Mouse (Mus musculus) A20 (cell line): ENCODE results near the gene Tiam2.
A peak's percentile ranks its signal among the peaks of the same experiment; 100 is the strongest.

Experiments used
- DNase-seq: peaks from one replicate; pipeline ENCODE4 v3.0.0-alpha.2; 2011; ENCODE audit warnings: low read depth, low spot score

The Tiam2 gene

GRCm38 (mm10) chr17:3326148-3326902, at the start of gene Tiam2:
Tiam2 (plus strand) TSS chr17:3326573.
- DNase-seq, result no peak

GRCm38 (mm10) chr17:3280321-3280720, 46.1 kb upstream of the Tiam2 start:
- no peak for DNase-seq

GRCm38 (mm10) chr17:3281939-3282338, 44.4 kb upstream of the Tiam2 start:
- no peak for DNase-seq

GRCm38 (mm10) chr17:3285030-3285671, 41.2 kb upstream of the Tiam2 start:
- no peak for DNase-seq

GRCm38 (mm10) chr17:3286123-3286825, 40.1 kb upstream of the Tiam2 start:
- no peak for DNase-seq

- peak; percentile 78 for DNase-seq
Observed at GRCm38 (mm10) chr17:3288341-3288740, 38.0 kb upstream of the Tiam2 start.

GRCm38 (mm10) chr17:3295097-3295496, 31.3 kb upstream of the Tiam2 start:
- DNase-seq, result no peak

- no peak for DNase-seq
Observed at GRCm38 (mm10) chr17:3299487-3299886, 26.9 kb upstream of the Tiam2 start.

- DNase-seq, result no peak
Observed at GRCm38 (mm10) chr17:3305926-3306325, 20.4 kb upstream of the Tiam2 start.

- DNase-seq, result peak; percentile 86
Observed at GRCm38 (mm10) chr17:3313711-3314624, 12.4 kb upstream of the Tiam2 start.

GRCm38 (mm10) chr17:3314625-3315020, 11.8 kb upstream of the Tiam2 start:
- no peak for DNase-seq

- DNase-seq, result no peak
Observed at GRCm38 (mm10) chr17:3315581-3315980, 10.8 kb upstream of the Tiam2 start.

GRCm38 (mm10) chr17:3326903-3327279, 518 bp downstream of the Tiam2 start:
- no peak for DNase-seq

- no peak for DNase-seq
Observed at GRCm38 (mm10) chr17:3327335-3327734, 962 bp downstream of the Tiam2 start.

- DNase-seq, result no peak
Observed at GRCm38 (mm10) chr17:3328820-3329219, 2.4 kb downstream of the Tiam2 start.

- DNase-seq, result no peak
Observed at GRCm38 (mm10) chr17:3329429-3329828, 3.1 kb downstream of the Tiam2 start.

GRCm38 (mm10) chr17:3331721-3332461, 5.5 kb downstream of the Tiam2 start:
- DNase-seq, result no peak

- no peak for DNase-seq
Observed at GRCm38 (mm10) chr17:3336161-3336739, 9.9 kb downstream of the Tiam2 start.

GRCm38 (mm10) chr17:3336887-3337524, 10.6 kb downstream of the Tiam2 start:
- no peak for DNase-seq

- no peak for DNase-seq
Observed at GRCm38 (mm10) chr17:3337525-3337888, 11.1 kb downstream of the Tiam2 start.
